Mouse (Mus musculus) lung, embryonic 15.5 days (tissue): ENCODE measurements around the gene Nhs. TPM values are rescaled to one million over a fixed set of nuclear protein-coding genes. Genes with fewer than 3 reads are reported as not detected.
"Not testable (repeated sequence)": the region's sequence is repeated elsewhere in the genome, so short reads cannot be mapped to it uniquely, and the experiment has no call there.

Source experiments
- ATAC-seq: fragments of 200-750 bp; cut with Nextera tagmentation; 2 replicates; pipeline ENCODE4 v1.8.0; 2017; ENCODE audit warnings: moderate number of reproducible peaks, borderline replicate concordance; ENCODE audit not compliant: low FRiP score, low TSS enrichment; ENCODE audit errors: extremely low read depth
- H3K27ac ChIP-seq: fragments of 300-500 bp; sonication (generic); 2 replicates; pipeline ENCODE4 v1.5.1; 2015; ENCODE audit warnings: moderate library complexity, mild to moderate bottlenecking, inconsistent platforms
- H3K27me3 ChIP-seq: fragments of 300-500 bp; sonication (generic); 2 replicates; pipeline ENCODE4 v1.6.1; 2015; ENCODE audit warnings: inconsistent platforms
- H3K36me3 ChIP-seq: fragments of 300-500 bp; sonication (generic); 2 replicates; pipeline ENCODE4 v1.6.1; 2015; ENCODE audit warnings: inconsistent platforms
- H3K4me1 ChIP-seq: fragments of 300-500 bp; sonication (generic); 2 replicates; pipeline ENCODE4 v1.6.1; 2015; ENCODE audit warnings: inconsistent platforms
- H3K4me2 ChIP-seq: fragments of 300-500 bp; sonication (generic); 2 replicates; pipeline ENCODE4 v1.6.1; 2015; ENCODE audit warnings: inconsistent platforms, mild to moderate bottlenecking, moderate library complexity
- H3K4me3 ChIP-seq: fragments of 300-500 bp; sonication (generic); 2 replicates; pipeline ENCODE4 v1.5.1; 2015; ENCODE audit warnings: mild to moderate bottlenecking, inconsistent platforms
- H3K9ac ChIP-seq: fragments of 300-500 bp; sonication (generic); 2 replicates; pipeline ENCODE4 v1.6.1; 2015; ENCODE audit warnings: inconsistent platforms
- H3K9me3 ChIP-seq: fragments of 300-500 bp; sonication (generic); 2 replicates; pipeline ENCODE4 v1.6.1; 2016; ENCODE audit warnings: inconsistent platforms
- WGBS: fragments of 180-500 bp; shearing (Covaris S2); methylation state at CpG from one replicate; pipeline ENCODE4 v1.1.7; 2015; 5-methylcytosine and 5-hydroxymethylcytosine counted together
- polyA plus RNA-seq: library from polyadenylated mRNA; unstranded; fragments of >200 nt; fragmentation: Nextera tagmentation; extraction: Ambion mirVana; gene quantifications from 2 replicates; pipeline ENCODE4 v1.2.1, GENCODE M21; 2015

Nhs gene
- polyA plus RNA-seq, 1 experiment from 2014 or later: 1.5 TPM

- H3K4me3 ChIP-seq: no peak overlapping the region
- H3K9me3 ChIP-seq: no peaks in the 10 kb centered on the region
- no peak overlapping the region for H3K27ac ChIP-seq
- H3K4me1 ChIP-seq: no peaks in the 10 kb centered on the region
- H3K27me3 ChIP-seq: peaks cover 4% of the 10 kb centered on the region; the same call in 1 of the 2 replicates
- no peaks in the 10 kb centered on the region for H3K36me3 ChIP-seq
- no peak overlapping the region for H3K9ac ChIP-seq
- WGBS: 73% methylated on average over 2 of the region's 2 CpGs
- no peak for ATAC-seq
- H3K4me2 ChIP-seq: no peak overlapping the region
These were observed 303.9 kb downstream of the Nhs start for GRCm38 (mm10) chrX:161855630-161856029.

DNA sequence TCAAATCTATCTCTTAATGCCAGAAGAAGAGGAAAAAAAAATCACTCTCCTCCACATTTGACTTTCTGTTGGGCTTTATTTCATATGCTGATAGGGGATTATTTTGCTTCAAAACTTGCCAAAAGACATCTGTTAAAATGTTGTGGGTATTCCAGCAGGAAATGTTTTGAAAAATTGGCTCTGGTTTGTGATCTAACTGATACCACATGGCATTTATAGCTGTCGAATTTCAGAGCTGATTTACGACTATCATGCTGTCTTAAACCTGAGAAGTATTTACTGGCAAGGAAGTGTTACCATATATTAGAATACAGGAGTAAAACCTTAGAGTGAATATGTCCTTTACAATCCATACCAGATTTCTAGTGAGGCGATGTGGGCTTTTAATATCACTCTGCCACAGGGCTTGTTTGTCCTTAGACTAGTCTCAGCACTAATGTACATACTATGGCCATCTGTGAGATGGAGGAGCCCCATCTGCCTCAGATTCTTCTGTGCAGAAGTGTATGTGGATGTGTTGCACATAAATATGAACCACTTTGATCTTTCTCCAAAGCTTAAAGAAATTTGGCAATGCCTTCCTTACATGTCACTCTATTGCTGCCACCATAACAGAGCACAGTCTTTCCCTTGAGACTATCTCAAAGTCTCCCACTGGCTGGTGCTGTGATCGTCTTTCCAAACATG, 305.8 kb downstream of the Nhs start:
- H3K4me1 ChIP-seq: no peaks in the 10 kb centered on the region
- peaks cover 4% of the 10 kb centered on the region; the same call in 1 of the 2 replicates for H3K27me3 ChIP-seq
- H3K27ac ChIP-seq: no peak overlapping the region
- no peak overlapping the region for H3K4me3 ChIP-seq
- no peak for ATAC-seq
- H3K9ac ChIP-seq: no peak overlapping the region
- 54% methylated on average over 4 of the region's 4 CpGs for WGBS
- H3K9me3 ChIP-seq: no peaks in the 10 kb centered on the region
- no peaks in the 10 kb centered on the region for H3K36me3 ChIP-seq
- no peak overlapping the region for H3K4me2 ChIP-seq

- not testable (repeated sequence) for H3K4me2 ChIP-seq, ATAC-seq
- 14% methylated on average over 2 of the region's 2 CpGs for WGBS
These were observed 333.3 kb downstream of the Nhs start for GRCm38 (mm10) chrX:161826186-161826585.

GRCm38 (mm10) chrX:161790182-161790581, 369.3 kb downstream of the Nhs start:
- H3K4me1 ChIP-seq: no peaks in the 10 kb centered on the region
- no peak overlapping the region for H3K27ac ChIP-seq
- H3K4me2 ChIP-seq: no peak overlapping the region
- 32% methylated on average over 6 of the region's 6 CpGs for WGBS
- H3K4me3 ChIP-seq: no peak overlapping the region
- H3K36me3 ChIP-seq: no peaks in the 10 kb centered on the region
- no peak for ATAC-seq
- no peaks in the 10 kb centered on the region for H3K9me3 ChIP-seq
- H3K27me3 ChIP-seq: peaks cover 4% of the 10 kb centered on the region
- no peak overlapping the region for H3K9ac ChIP-seq

More at GRCm38 (mm10) chrX:161826186-161826585, 333.3 kb downstream of the Nhs start:
- not testable (repeated sequence) for H3K9ac ChIP-seq, H3K9me3 ChIP-seq, H3K4me1 ChIP-seq, H3K4me3 ChIP-seq, H3K27ac ChIP-seq, H3K27me3 ChIP-seq, H3K36me3 ChIP-seq
